Mouse (Mus musculus): Measurements from ENCODE around the gene Specc1l. TPM values are rescaled to one million over a fixed set of nuclear protein-coding genes. Genes with fewer than 3 reads are reported as not detected.

Gene Specc1l
- polyA plus RNA-seq, 1 experiment = 0.20 TPM

GRCm38 (mm10) chr10:75212981-75213380 lies 1.1 kb downstream of the Specc1l start:
- no peaks in the 10 kb centered on the region for H3K36me3 ChIP-seq (ENCODE audit: control insufficient read depth)
- peaks cover 22% of the 10 kb centered on the region for H3K4me1 ChIP-seq (ENCODE audit: control insufficient read depth)
- TF ChIP-seq TAL1 (IDR thresholded peaks at IDR 0.05; ENCODE audit: low read length) = no peak
- TF ChIP-seq GATA1 (IDR thresholded peaks at IDR 0.05; ENCODE audit: low read length) = no peak
- H3K27me3 ChIP-seq (ENCODE audit: control insufficient read depth) = no peaks in the 10 kb centered on the region
- peak overlapping the region; percentile 93 for H3K4me3 ChIP-seq (replicated peaks)
- H3K9me3 ChIP-seq (ENCODE audit: control insufficient read depth, low read length) = no peaks in the 10 kb centered on the region

GRCm38 (mm10) chr10:75220722-75221121 lies 8.8 kb downstream of the Specc1l start:
- Histone ChIP-seq H3K36me3 (ENCODE audit: control insufficient read depth) (no peaks in the 10 kb centered on the region), H3K27me3 (ENCODE audit: control insufficient read depth) (no peaks in the 10 kb centered on the region), H3K4me3 (replicated peaks) (no peak overlapping the region), H3K9me3 (ENCODE audit: control insufficient read depth, low read length) (no peaks in the 10 kb centered on the region), H3K4me1 (ENCODE audit: control insufficient read depth) (peaks cover 10% of the 10 kb centered on the region)
- TF ChIP-seq GATA1 (IDR thresholded peaks at IDR 0.05; ENCODE audit: low read length) = no peak
- no peak for TF ChIP-seq TAL1 (IDR thresholded peaks at IDR 0.05; ENCODE audit: low read length)

- TF ChIP-seq GATA1 (IDR thresholded peaks at IDR 0.05; ENCODE audit: low read length) (no peak), TAL1 (IDR thresholded peaks at IDR 0.05; ENCODE audit: low read length) (no peak)
- Histone ChIP-seq H3K4me3 (replicated peaks) (no peak overlapping the region), H3K27me3 (ENCODE audit: control insufficient read depth) (no peaks in the 10 kb centered on the region)
Observed at GRCm38 (mm10) chr10:75221936-75222610, 10.2 kb downstream of the Specc1l start.

GRCm38 (mm10) chr10:75222611-75222998 lies 10.7 kb downstream of the Specc1l start:
- H3K4me1 ChIP-seq (ENCODE audit: control insufficient read depth) = peaks cover 10% of the 10 kb centered on the region

More at GRCm38 (mm10) chr10:75221936-75222610, 10.2 kb downstream of the Specc1l start:
- Histone ChIP-seq H3K9me3 (ENCODE audit: control insufficient read depth, low read length) (no peaks in the 10 kb centered on the region), H3K4me1 (ENCODE audit: control insufficient read depth) (peaks cover 10% of the 10 kb centered on the region), H3K36me3 (ENCODE audit: control insufficient read depth) (no peaks in the 10 kb centered on the region)

GRCm38 (mm10) chr10:75224154-75224553 lies 12.3 kb downstream of the Specc1l start:
- peaks cover 4% of the 10 kb centered on the region for H3K36me3 ChIP-seq (ENCODE audit: control insufficient read depth)
- H3K27me3 ChIP-seq (ENCODE audit: control insufficient read depth) = no peaks in the 10 kb centered on the region
- no peak overlapping the region for H3K4me3 ChIP-seq (replicated peaks)
- no peaks in the 10 kb centered on the region for H3K9me3 ChIP-seq (ENCODE audit: control insufficient read depth, low read length)
- TF ChIP-seq GATA1 (IDR thresholded peaks at IDR 0.05; ENCODE audit: low read length) (no peak), TAL1 (IDR thresholded peaks at IDR 0.05; ENCODE audit: low read length) (no peak)
- H3K4me1 ChIP-seq (ENCODE audit: control insufficient read depth) = peaks cover 10% of the 10 kb centered on the region

More at GRCm38 (mm10) chr10:75222611-75222998, 10.7 kb downstream of the Specc1l start:
- Histone ChIP-seq H3K36me3 (ENCODE audit: control insufficient read depth) (no peaks in the 10 kb centered on the region), H3K27me3 (ENCODE audit: control insufficient read depth) (no peaks in the 10 kb centered on the region), H3K9me3 (ENCODE audit: control insufficient read depth, low read length) (no peaks in the 10 kb centered on the region), H3K4me3 (replicated peaks) (no peak overlapping the region)
- no peak for TF ChIP-seq TAL1 (IDR thresholded peaks at IDR 0.05; ENCODE audit: low read length)
- no peak for TF ChIP-seq GATA1 (IDR thresholded peaks at IDR 0.05; ENCODE audit: low read length)

GRCm38 (mm10) chr10:75224630-75225029 lies 12.8 kb downstream of the Specc1l start:
- TF ChIP-seq TAL1 (IDR thresholded peaks at IDR 0.05; ENCODE audit: low read length) (no peak), GATA1 (IDR thresholded peaks at IDR 0.05; ENCODE audit: low read length) (no peak)
- Histone ChIP-seq H3K4me1 (ENCODE audit: control insufficient read depth) (peaks cover 10% of the 10 kb centered on the region), H3K4me3 (replicated peaks) (no peak overlapping the region), H3K27me3 (ENCODE audit: control insufficient read depth) (no peaks in the 10 kb centered on the region), H3K36me3 (ENCODE audit: control insufficient read depth) (peaks cover 7% of the 10 kb centered on the region), H3K9me3 (ENCODE audit: control insufficient read depth, low read length) (no peaks in the 10 kb centered on the region)

- peaks cover 4% of the 10 kb centered on the region for H3K4me1 ChIP-seq (ENCODE audit: control insufficient read depth)
- no peaks in the 10 kb centered on the region for H3K9me3 ChIP-seq (ENCODE audit: control insufficient read depth, low read length)
- no peak overlapping the region for H3K4me3 ChIP-seq (replicated peaks)
- TF ChIP-seq TAL1 (IDR thresholded peaks at IDR 0.05; ENCODE audit: low read length) (no peak), GATA1 (IDR thresholded peaks at IDR 0.05; ENCODE audit: low read length) (no peak)
- H3K36me3 ChIP-seq (ENCODE audit: control insufficient read depth) = peaks cover 28% of the 10 kb centered on the region
- H3K27me3 ChIP-seq (ENCODE audit: control insufficient read depth) = no peaks in the 10 kb centered on the region
Observed at GRCm38 (mm10) chr10:75227381-75227780, 15.5 kb downstream of the Specc1l start.

GRCm38 (mm10) chr10:75230572-75230971 lies 18.7 kb downstream of the Specc1l start:
- Histone ChIP-seq H3K4me1 (ENCODE audit: control insufficient read depth) (no peaks in the 10 kb centered on the region; the same call in none of the 2 replicates), H3K4me3 (replicated peaks) (no peak overlapping the region), H3K36me3 (ENCODE audit: control insufficient read depth) (peaks cover 40% of the 10 kb centered on the region), H3K9me3 (ENCODE audit: control insufficient read depth, low read length) (no peaks in the 10 kb centered on the region), H3K27me3 (ENCODE audit: control insufficient read depth) (no peaks in the 10 kb centered on the region)
- TF ChIP-seq TAL1 (IDR thresholded peaks at IDR 0.05; ENCODE audit: low read length) (no peak), GATA1 (IDR thresholded peaks at IDR 0.05; ENCODE audit: low read length) (no peak)

GRCm38 (mm10) chr10:75231876-75232275 lies 20.0 kb downstream of the Specc1l start:
- no peak for TF ChIP-seq GATA1 (IDR thresholded peaks at IDR 0.05; ENCODE audit: low read length)
- no peak for TF ChIP-seq TAL1 (IDR thresholded peaks at IDR 0.05; ENCODE audit: low read length)
- H3K9me3 ChIP-seq (ENCODE audit: control insufficient read depth, low read length) = no peaks in the 10 kb centered on the region
- peaks cover 40% of the 10 kb centered on the region for H3K36me3 ChIP-seq (ENCODE audit: control insufficient read depth)
- H3K4me1 ChIP-seq (ENCODE audit: control insufficient read depth) = no peaks in the 10 kb centered on the region; the same call in none of the 2 replicates
- H3K4me3 ChIP-seq (replicated peaks) = no peak overlapping the region
- no peaks in the 10 kb centered on the region for H3K27me3 ChIP-seq (ENCODE audit: control insufficient read depth)

All from erythroblast, embryonic 14.5 days (primary cell).